Mouse (Mus musculus): Measurements from ENCODE around the gene 2900011O08Rik. TPM values are rescaled to one million over a fixed set of nuclear protein-coding genes. Genes with fewer than 3 reads are reported as not detected.

The 2900011O08Rik gene
- total and polyA plus RNA-seq, 2 experiments from 2014 or later: 143 to 172 TPM

DNA sequence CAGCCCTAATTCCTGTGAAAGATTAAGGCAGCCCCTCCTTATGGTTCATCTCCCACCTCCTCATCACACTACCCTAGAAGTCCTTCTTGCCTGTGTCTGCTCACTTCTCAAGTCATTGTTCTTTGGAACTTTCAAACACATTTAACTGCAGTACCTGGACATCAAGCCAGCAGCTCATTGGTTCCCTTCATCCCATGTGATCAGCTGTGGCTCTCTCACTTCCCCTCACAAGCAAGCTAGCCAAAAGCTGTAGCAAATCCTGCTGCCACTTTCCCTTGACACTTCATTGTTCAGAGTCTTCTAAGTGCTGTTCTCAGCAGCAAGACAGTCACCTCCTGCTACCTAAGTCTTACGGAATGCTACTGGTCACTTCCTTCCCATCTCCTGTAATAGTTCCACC lies 138.8 kb downstream of the 2900011O08Rik start:
- no peak for DNase-seq (ENCODE audit: low spot score)
- no peak overlapping the region for H3K9ac ChIP-seq (replicated peaks; ENCODE audit: low read length)
- no peaks in the 10 kb centered on the region for H3K9me3 ChIP-seq (ENCODE audit: low read length)
- H3K4me3 ChIP-seq (ENCODE audit: low read length): no peak overlapping the region
- no peaks in the 10 kb centered on the region for H3K27me3 ChIP-seq (ENCODE audit: insufficient read depth, low read length)
- no peak overlapping the region for H3K27ac ChIP-seq
- ATAC-seq: no peak
- H3K4me1 ChIP-seq (ENCODE audit: insufficient read depth, low read length): no peaks in the 10 kb centered on the region
- WGBS: 90% methylated on average over 1 of the region's 1 CpGs
- peaks cover 63% of the 10 kb centered on the region for H3K36me3 ChIP-seq (ENCODE audit: insufficient read depth, low read length)
- TF ChIP-seq CTCF (IDR thresholded peaks at IDR 0.05; ENCODE audit: low read depth): no peak
- no peak overlapping the region for H3K4me2 ChIP-seq (ENCODE audit: low read depth, low read length)

DNA sequence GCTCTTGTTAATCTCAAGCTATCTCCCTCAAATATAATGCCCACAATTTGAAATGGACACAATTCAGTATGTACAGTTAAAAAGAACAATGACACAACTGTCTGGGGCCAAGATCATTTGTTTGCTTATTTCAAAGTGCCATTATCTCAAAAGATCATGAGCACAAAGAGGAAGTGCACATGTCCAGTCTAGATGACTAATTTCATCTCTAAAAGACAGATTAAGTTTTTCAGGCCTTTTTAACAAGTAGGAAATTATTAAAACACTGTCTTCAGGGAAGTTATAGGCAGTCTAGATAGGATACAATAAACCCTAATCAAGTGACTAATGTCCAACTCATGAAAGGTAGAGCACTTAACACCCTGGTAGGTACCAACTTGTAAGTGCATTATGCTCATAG lies 142.6 kb downstream of the 2900011O08Rik start:
- H3K27me3 ChIP-seq (ENCODE audit: insufficient read depth, low read length): no peaks in the 10 kb centered on the region
- no peak for DNase-seq (ENCODE audit: low spot score)
- H3K4me3 ChIP-seq (ENCODE audit: low read length): no peak overlapping the region
- H3K9ac ChIP-seq (replicated peaks; ENCODE audit: low read length): no peak overlapping the region
- no peaks in the 10 kb centered on the region for H3K4me1 ChIP-seq (ENCODE audit: insufficient read depth, low read length)
- no peak for TF ChIP-seq CTCF (IDR thresholded peaks at IDR 0.05; ENCODE audit: low read depth)
- ATAC-seq: no peak
- H3K4me2 ChIP-seq (ENCODE audit: low read depth, low read length): no peak overlapping the region
- H3K27ac ChIP-seq: no peak overlapping the region
- no peaks in the 10 kb centered on the region for H3K9me3 ChIP-seq (ENCODE audit: low read length)
- H3K36me3 ChIP-seq (ENCODE audit: insufficient read depth, low read length): peaks cover 62% of the 10 kb centered on the region

DNA sequence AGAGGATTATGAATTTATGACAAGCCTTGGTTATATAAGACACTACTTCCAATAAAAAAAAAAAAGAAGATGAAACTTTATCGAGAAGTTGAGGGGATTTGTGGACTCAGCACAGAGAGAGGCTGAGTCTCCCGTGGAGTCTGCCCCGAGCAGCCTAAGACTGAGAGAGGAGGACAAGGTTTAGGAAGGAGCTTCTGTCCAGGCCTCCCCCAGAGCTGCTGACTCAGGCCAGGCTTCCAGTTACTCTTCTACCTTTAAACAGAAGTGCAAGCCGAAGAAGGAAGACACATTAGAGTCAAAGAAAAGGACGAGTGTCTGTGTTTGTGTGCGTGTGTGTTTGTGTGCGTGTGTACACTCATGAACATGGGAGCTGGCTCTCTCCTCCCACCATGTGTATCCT lies 144.4 kb downstream of the 2900011O08Rik start:
- no peak overlapping the region for H3K4me3 ChIP-seq (ENCODE audit: low read length)
- H3K27me3 ChIP-seq (ENCODE audit: insufficient read depth, low read length): no peaks in the 10 kb centered on the region
- ATAC-seq: no peak
- DNase-seq (ENCODE audit: low spot score): no peak
- H3K9ac ChIP-seq (replicated peaks; ENCODE audit: low read length): no peak overlapping the region
- H3K9me3 ChIP-seq (ENCODE audit: low read length): no peaks in the 10 kb centered on the region
- TF ChIP-seq CTCF (IDR thresholded peaks at IDR 0.05; ENCODE audit: low read depth): no peak
- no peak overlapping the region for H3K4me2 ChIP-seq (ENCODE audit: low read depth, low read length)
- H3K36me3 ChIP-seq (ENCODE audit: insufficient read depth, low read length): peaks cover 59% of the 10 kb centered on the region
- WGBS: 89% methylated on average over 7 of the region's 7 CpGs
- H3K27ac ChIP-seq: no peak overlapping the region
- no peaks in the 10 kb centered on the region for H3K4me1 ChIP-seq (ENCODE audit: insufficient read depth, low read length)

DNA sequence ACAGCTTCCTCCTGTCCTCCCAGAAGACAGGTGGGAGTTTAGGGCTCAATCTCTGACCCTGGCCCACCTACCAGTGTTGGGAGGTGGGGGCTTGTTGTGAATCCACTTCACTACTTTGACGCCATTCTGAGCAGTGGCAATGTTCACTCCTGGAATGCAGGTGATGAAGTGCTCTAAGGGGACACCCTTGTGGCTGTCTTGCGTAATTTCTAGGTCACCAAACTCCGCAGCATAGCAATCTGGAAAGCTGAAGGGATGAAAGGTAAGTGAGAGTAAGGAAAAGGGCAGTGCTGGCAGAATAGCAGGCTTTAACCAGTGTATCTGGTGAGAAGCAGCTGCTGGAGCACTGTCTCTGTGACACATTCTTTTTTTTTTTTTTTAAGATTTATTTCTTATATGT lies 145.0 kb downstream of the 2900011O08Rik start:
- no peak overlapping the region for H3K4me3 ChIP-seq (ENCODE audit: low read length)
- peak; percentile 43 for TF ChIP-seq CTCF (IDR thresholded peaks at IDR 0.05; ENCODE audit: low read depth)
- H3K4me1 ChIP-seq (ENCODE audit: insufficient read depth, low read length): no peaks in the 10 kb centered on the region
- ATAC-seq (no peak), DNase-seq (ENCODE audit: low spot score) (peak; percentile 8)
- peaks cover 63% of the 10 kb centered on the region for H3K36me3 ChIP-seq (ENCODE audit: insufficient read depth, low read length)
- 79% methylated on average over 3 of the region's 3 CpGs for WGBS
- H3K9me3 ChIP-seq (ENCODE audit: low read length): no peaks in the 10 kb centered on the region
- no peak overlapping the region for H3K27ac ChIP-seq
- H3K4me2 ChIP-seq (ENCODE audit: low read depth, low read length): no peak overlapping the region
- no peaks in the 10 kb centered on the region for H3K27me3 ChIP-seq (ENCODE audit: insufficient read depth, low read length)
- no peak overlapping the region for H3K9ac ChIP-seq (replicated peaks; ENCODE audit: low read length)

DNA sequence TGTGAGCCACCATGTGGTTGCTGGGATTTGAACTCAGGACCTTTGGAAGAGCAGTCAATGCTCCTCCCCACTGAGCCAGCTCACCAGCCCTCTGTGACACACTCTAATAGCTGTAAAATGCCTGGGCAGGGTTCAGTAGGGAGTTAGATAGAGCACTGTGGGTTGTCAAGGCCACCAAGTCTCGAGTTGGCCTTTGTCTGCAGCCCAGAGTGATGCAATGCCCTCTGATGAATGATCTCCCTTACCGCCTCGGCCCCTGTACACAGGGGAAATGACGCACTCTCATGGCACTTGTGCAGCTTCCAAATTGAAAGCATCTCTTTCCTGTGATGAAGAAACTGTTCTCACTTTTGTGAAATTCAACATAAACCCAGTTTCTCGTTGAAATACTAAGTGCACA lies 145.4 kb downstream of the 2900011O08Rik start:
- WGBS: 83% methylated on average over 5 of the region's 5 CpGs
- TF ChIP-seq CTCF (IDR thresholded peaks at IDR 0.05; ENCODE audit: low read depth): no peak
- no peaks in the 10 kb centered on the region for H3K4me1 ChIP-seq (ENCODE audit: insufficient read depth, low read length)

DNA sequence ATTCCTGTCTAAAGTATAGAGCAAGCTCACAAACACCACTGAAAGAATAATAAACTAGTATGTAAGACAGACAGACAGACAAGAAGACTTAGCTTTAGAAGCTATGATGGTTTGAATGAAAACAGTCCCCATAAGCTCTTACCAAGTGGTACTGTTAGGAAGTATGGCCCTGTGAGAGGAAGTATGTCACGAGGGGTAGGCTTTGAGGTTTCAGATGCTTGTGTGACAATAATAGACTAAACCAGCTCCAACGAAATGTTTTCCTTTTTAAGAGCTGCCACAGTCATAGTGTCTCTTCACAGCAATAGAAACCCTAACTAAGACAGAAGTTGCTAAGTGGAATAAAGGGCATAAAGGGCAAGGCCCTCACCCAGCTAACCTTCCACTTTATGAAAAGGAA lies 148.6 kb downstream of the 2900011O08Rik start:
- peaks cover 66% of the 10 kb centered on the region for H3K36me3 ChIP-seq (ENCODE audit: insufficient read depth, low read length)
- H3K4me3 ChIP-seq (ENCODE audit: low read length): no peak overlapping the region
- no peaks in the 10 kb centered on the region for H3K27me3 ChIP-seq (ENCODE audit: insufficient read depth, low read length)
- no peak for TF ChIP-seq CTCF (IDR thresholded peaks at IDR 0.05; ENCODE audit: low read depth)
- WGBS: 85% methylated on average over 2 of the region's 2 CpGs
- ATAC-seq (no peak), DNase-seq (ENCODE audit: low spot score) (no peak)
- no peaks in the 10 kb centered on the region for H3K9me3 ChIP-seq (ENCODE audit: low read length)
- no peak overlapping the region for H3K9ac ChIP-seq (replicated peaks; ENCODE audit: low read length)
- no peak overlapping the region for H3K27ac ChIP-seq
- H3K4me2 ChIP-seq (ENCODE audit: low read depth, low read length): no peak overlapping the region
- H3K4me1 ChIP-seq (ENCODE audit: insufficient read depth, low read length): no peaks in the 10 kb centered on the region

More for the DNA sequence above, 145.4 kb downstream of the 2900011O08Rik start:
- DNase-seq (ENCODE audit: low spot score) (no peak), ATAC-seq (no peak)
- H3K4me2 ChIP-seq (ENCODE audit: low read depth, low read length): no peak overlapping the region
- H3K27me3 ChIP-seq (ENCODE audit: insufficient read depth, low read length): no peaks in the 10 kb centered on the region
- H3K27ac ChIP-seq: no peak overlapping the region
- H3K4me3 ChIP-seq (ENCODE audit: low read length): no peak overlapping the region
- H3K9me3 ChIP-seq (ENCODE audit: low read length): no peaks in the 10 kb centered on the region
- no peak overlapping the region for H3K9ac ChIP-seq (replicated peaks; ENCODE audit: low read length)
- H3K36me3 ChIP-seq (ENCODE audit: insufficient read depth, low read length): peaks cover 67% of the 10 kb centered on the region

DNA sequence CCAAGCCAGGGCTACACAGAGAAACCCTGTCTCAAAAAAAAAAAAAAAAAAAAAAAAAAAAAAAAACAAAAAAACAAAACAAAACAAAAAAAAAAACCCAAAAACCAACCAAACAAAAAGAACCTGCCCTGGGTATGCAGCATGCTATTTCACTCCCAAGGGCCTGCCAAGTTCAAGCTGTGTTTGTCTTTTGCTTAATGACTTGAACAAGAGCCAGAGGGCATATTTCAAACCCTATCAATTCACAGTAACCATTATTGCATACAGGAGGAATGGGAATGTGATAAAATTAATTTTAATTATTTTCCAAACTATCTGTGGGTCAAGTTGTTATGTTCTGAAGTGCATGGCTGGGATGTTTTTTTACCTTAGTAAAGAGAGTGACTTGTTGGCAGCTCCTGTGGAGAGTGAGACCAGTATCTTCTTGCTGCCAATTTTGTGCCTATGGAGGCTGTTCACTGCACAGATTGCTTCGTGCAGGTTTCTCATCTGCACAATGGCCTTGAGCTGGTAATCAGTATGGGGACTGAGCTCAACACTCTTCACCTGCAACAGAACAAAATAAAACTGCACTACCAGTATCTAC lies 151.7 kb downstream of the 2900011O08Rik start:
- no peak for TF ChIP-seq CTCF (IDR thresholded peaks at IDR 0.05; ENCODE audit: low read depth)
- Histone ChIP-seq H3K4me1 (ENCODE audit: insufficient read depth, low read length) (no peaks in the 10 kb centered on the region), H3K36me3 (ENCODE audit: insufficient read depth, low read length) (peaks cover 66% of the 10 kb centered on the region), H3K9me3 (ENCODE audit: low read length) (no peaks in the 10 kb centered on the region), H3K4me2 (ENCODE audit: low read depth, low read length) (no peak overlapping the region), H3K27ac (no peak overlapping the region), H3K9ac (replicated peaks; ENCODE audit: low read length) (no peak overlapping the region), H3K27me3 (ENCODE audit: insufficient read depth, low read length) (no peaks in the 10 kb centered on the region), H3K4me3 (ENCODE audit: low read length) (no peak overlapping the region)
- DNase-seq (ENCODE audit: low spot score) (no peak), ATAC-seq (no peak)
- WGBS: 53% methylated on average over 1 of the region's 1 CpGs

Data from hindbrain, postnatal 0 days (tissue).